Mouse (Mus musculus): ENCODE data around the gene Ccdc106.

DNA sequence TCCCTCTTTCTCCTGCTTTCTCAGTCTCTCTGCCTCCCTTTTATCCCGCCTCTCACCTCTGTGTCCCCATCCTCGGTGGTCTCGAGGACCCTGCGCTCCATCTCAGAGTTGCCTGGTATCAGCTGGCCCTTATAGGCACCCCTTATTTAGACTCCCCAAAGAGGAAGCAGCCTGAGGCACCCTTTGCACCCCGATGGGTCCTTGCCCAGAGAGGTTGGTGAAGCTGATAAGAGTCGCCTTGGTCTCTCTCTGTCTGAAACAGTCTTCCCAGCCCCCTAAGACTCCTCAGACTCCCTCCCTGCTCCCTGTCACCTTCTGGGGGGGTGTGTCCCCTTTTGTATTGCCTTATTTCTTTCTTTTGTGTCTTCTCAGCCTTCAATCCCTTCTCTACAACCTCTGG lies 49.3 kb upstream of the Ccdc106 start, which contains the start of gene Sbk3:
- no peak for TF ChIP-seq CTCF (IDR thresholded peaks at IDR 0.05; ENCODE audit: borderline replicate concordance, insufficient read depth, low read depth, low read length)
- no peak for TF ChIP-seq POLR2A (IDR thresholded peaks at IDR 0.05; ENCODE audit: borderline replicate concordance, insufficient read depth, low read length)

Data from cerebellum, adult 2 months (tissue).